ENCODE assay signal across 12 mouse cellular contexts in genomic region chr10:108832248-108832647, GRCm38 (mm10).
DNase-seq lines count a peak whose midpoint lies in the region; ATAC-seq and TF ChIP-seq lines count a peak whose summit lies in the region.
"Had no signal": no experiment of that assay in that cellular context is flagged by ENCODE, and none has a peak within 500 bp of the region (broad histone marks: within the 10 kb centered on the region; RNA-seq: fewer than 3 reads in every experiment).

No protein-coding gene starts in this region.

- H3K27me3 ChIP-seq in limb, embryonic 12.5 days: no peaks in the 10 kb centered on the region
- H3K27me3 ChIP-seq in limb, embryonic 10.5 days (ENCODE audit: low read depth, poor library complexity, severe bottlenecking): no peaks in the 10 kb centered on the region
- H3K27me3 ChIP-seq in midbrain, embryonic 12.5 days: no peaks in the 10 kb centered on the region

- H3K4me1 ChIP-seq in limb, embryonic 12.5 days (replicated peaks): no peaks in the 10 kb centered on the region
- H3K4me1 ChIP-seq in limb, embryonic 10.5 days: no peaks in the 10 kb centered on the region
- H3K4me1 ChIP-seq in midbrain, embryonic 12.5 days: peaks cover 4% of the 10 kb centered on the region; the same call in 1 of the 2 replicates

- ATAC-seq in limb, embryonic 12.5 days (ENCODE audit: insufficient number of reproducible peaks, insufficient read depth, low FRiP score, low TSS enrichment, low read depth): no peak
- ATAC-seq in midbrain, embryonic 12.5 days (ENCODE audit: low FRiP score, low read depth): peak; percentile 88
- ATAC-seq in erythroid progenitor cell, adult 5-6 weeks (replicated peaks; ENCODE audit: low FRiP score, poor library complexity, severe bottlenecking): no peak
- ATAC-seq: CD4-positive, CD25-positive, alpha-beta regulatory T cell, adult 4 months had no signal

- no peak overlapping the region for H3K9ac ChIP-seq in limb, embryonic 12.5 days (replicated peaks)
- H3K9ac ChIP-seq in midbrain, embryonic 12.5 days (replicated peaks): no peak overlapping the region

- no peak for TF ChIP-seq CTCF in gastrocnemius, adult 2 months (IDR thresholded peaks at IDR 0.05)

- intact Hi-C loops in gastrocnemius, adult 2 months (cut with DNase I): no loop called here

- H3K27ac ChIP-seq in gastrocnemius, adult 2 months: no peak overlapping the region
- no peak overlapping the region for H3K27ac ChIP-seq in limb, embryonic 12.5 days
- no peak overlapping the region for H3K27ac ChIP-seq in limb, embryonic 10.5 days
- peak overlapping the region; percentile 74 for H3K27ac ChIP-seq in midbrain, embryonic 12.5 days (replicated peaks)

- WGBS in limb, embryonic 12.5 days: 69% methylated on average over 6 of the region's 6 CpGs
- whole genome bisulfite sequencing in limb, embryonic 10.5 days: 93% methylated on average over 6 of the region's 6 CpGs
- WGBS in midbrain, embryonic 12.5 days: 48% methylated on average over 6 of the region's 6 CpGs

- no peak for DNase-seq in gastrocnemius, adult 2 months
- DNase-seq in gastrocnemius, postnatal 25 days: no peak
- no peak for DNase-seq in limb, embryonic 10.5 days (ENCODE audit: low spot score)
- no peak for DNase-seq in thymus, postnatal 10 days (ENCODE audit: low spot score in 2 of 2)
- no peak for DNase-seq in left cerebral cortex, adult 11 months (ENCODE audit: low spot score)
- DNase-seq: gastrocnemius, postnatal 10 days; kidney, adult 9 months; thymus, postnatal 4 days had no signal

- no peaks in the 10 kb centered on the region for H3K9me3 ChIP-seq in limb, embryonic 12.5 days
- H3K9me3 ChIP-seq in limb, embryonic 10.5 days (replicated peaks): no peaks in the 10 kb centered on the region
- H3K9me3 ChIP-seq in midbrain, embryonic 12.5 days: no peaks in the 10 kb centered on the region

- no peaks in the 10 kb centered on the region for H3K36me3 ChIP-seq in limb, embryonic 12.5 days
- no peaks in the 10 kb centered on the region for H3K36me3 ChIP-seq in limb, embryonic 10.5 days
- no peaks in the 10 kb centered on the region for H3K36me3 ChIP-seq in midbrain, embryonic 12.5 days

- H3K4me2 ChIP-seq in limb, embryonic 12.5 days: peak overlapping the region; percentile 17; the same call in 1 of the 2 replicates
- peak overlapping the region; percentile 44 for H3K4me2 ChIP-seq in midbrain, embryonic 12.5 days (replicated peaks)

- peak overlapping the region; percentile 61 for H3K4me3 ChIP-seq in gastrocnemius, adult 2 months
- no peak overlapping the region for H3K4me3 ChIP-seq in limb, embryonic 12.5 days (replicated peaks)
- H3K4me3 ChIP-seq in limb, embryonic 10.5 days: no peak overlapping the region
- H3K4me3 ChIP-seq in midbrain, embryonic 12.5 days: peak overlapping the region; percentile 11; the same call in 1 of the 2 replicates

Comparison
In these comparisons a context has a peak if more than half of its experiments do, and no peak if none do; other contexts are left out.
1. H3K4me3 ChIP-seq: peak in gastrocnemius, adult 2 months (single experiment) and midbrain, embryonic 12.5 days (single experiment); none in limb, embryonic 12.5 days (single experiment) and limb, embryonic 10.5 days (single experiment).